In the genomic region with DNA sequence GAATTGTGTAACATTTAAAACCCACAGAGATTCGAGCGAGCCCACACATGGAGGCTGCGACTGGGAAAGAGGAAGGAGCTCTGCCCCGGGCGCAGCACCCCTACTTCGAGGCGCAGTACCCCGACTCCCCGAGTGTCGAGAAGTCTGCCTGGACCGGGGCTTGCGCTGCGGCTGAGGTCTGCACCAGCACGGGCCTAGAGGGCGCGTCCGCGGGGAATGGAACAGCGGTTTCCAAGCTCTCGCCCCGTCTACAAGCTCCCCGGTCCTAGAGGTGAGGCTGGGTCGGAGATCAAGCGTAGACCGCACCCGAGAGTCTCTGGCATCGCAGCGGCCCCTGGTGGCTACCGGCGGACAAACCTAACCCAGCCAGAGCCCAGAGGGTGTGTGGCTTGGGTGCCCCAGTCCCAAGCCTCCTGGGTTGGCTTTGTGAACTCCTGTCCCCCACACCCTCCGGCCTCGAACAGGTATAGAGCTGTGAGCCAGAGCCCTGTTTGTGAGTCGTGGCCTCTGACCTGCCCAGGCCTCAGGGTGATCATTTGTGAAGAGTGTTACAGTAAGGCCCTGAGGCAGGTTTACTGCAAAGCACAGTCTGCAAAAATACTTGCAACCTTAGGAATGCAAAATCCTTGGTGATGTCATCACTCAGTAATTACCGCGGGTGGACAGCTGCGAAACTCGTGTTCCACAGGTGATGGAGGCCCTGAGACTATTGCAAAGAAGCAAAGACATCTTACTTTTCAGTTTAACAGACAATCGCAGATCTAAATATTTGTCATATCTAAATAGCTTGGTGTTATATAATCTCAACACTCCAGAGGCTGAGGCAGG, we compare ENCODE assay signal across 9 mouse cellular contexts. TPM values are rescaled to one million over a fixed set of nuclear protein-coding genes. Genes with fewer than 3 reads are reported as not detected.
A peak's percentile ranks its signal among the peaks of the same experiment; 100 is the strongest.
DNase-seq lines count a peak whose midpoint lies in the region; ATAC-seq and TF ChIP-seq lines count a peak whose summit lies in the region.
"Had no signal": no experiment of that assay in that cellular context is flagged by ENCODE, and none has a peak within 500 bp of the region (broad histone marks: within the 10 kb centered on the region; RNA-seq: fewer than 3 reads in every experiment).

No protein-coding gene starts in this region.

- H3K9me3 ChIP-seq in ES-Bruce4 (replicated peaks; ENCODE audit: control insufficient read depth, insufficient read depth, low read length, poor library complexity, severe bottlenecking) = no peaks in the 10 kb centered on the region; the same call in 1 of the 2 replicates
- no peaks in the 10 kb centered on the region; the same call in 1 of the 2 replicates for H3K9me3 ChIP-seq in forebrain, embryonic 11.5 days (ENCODE audit: control insufficient read depth, low read length)

- H3K27me3 ChIP-seq in ES-Bruce4 (ENCODE audit: control insufficient read depth, insufficient read depth, low read length, poor library complexity, severe bottlenecking) = no peaks in the 10 kb centered on the region
- peaks cover 4% of the 10 kb centered on the region; the same call in 1 of the 2 replicates for H3K27me3 ChIP-seq in forebrain, embryonic 11.5 days (ENCODE audit: control insufficient read depth, insufficient read depth, low read length)

- peak overlapping the region; percentile 47; the same call in 1 of the 2 replicates for H3K4me2 ChIP-seq in forebrain, embryonic 11.5 days (ENCODE audit: low read depth, low read length, severe bottlenecking)

- no peak for TF ChIP-seq EP300 in ES-Bruce4 (IDR thresholded peaks at IDR 0.05; ENCODE audit: insufficient read depth, low read depth, low read length)

- intact Hi-C loops in heart, postnatal 10 days (cut with DNase I) = loop anchor here (1.0 kb wide), 1 partner anchor 182 kb away; no protein-coding TSS in a partner anchor

- TF ChIP-seq CTCF in ES-Bruce4 (IDR thresholded peaks at IDR 0.05; ENCODE audit: low read depth, low read length) = peak; percentile 79
- peak; percentile 85 for TF ChIP-seq CTCF in bone marrow, adult 2 months (IDR thresholded peaks at IDR 0.05; ENCODE audit: control insufficient read depth, insufficient read depth, low read length)

- no peak overlapping the region for H3K27ac ChIP-seq in ES-Bruce4 (ENCODE audit: insufficient read depth, low read length)
- peak overlapping the region; percentile 90 for H3K27ac ChIP-seq in bone marrow, adult 2 months (ENCODE audit: control insufficient read depth, insufficient read depth, low read depth, low read length, poor library complexity)
- no peak overlapping the region for H3K27ac ChIP-seq in forebrain, embryonic 11.5 days (ENCODE audit: low read depth, low read length)

- no peaks in the 10 kb centered on the region for H3K36me3 ChIP-seq in ES-Bruce4 (ENCODE audit: control insufficient read depth, insufficient read depth, low read length, poor library complexity, severe bottlenecking)
- no peaks in the 10 kb centered on the region for H3K36me3 ChIP-seq in forebrain, embryonic 11.5 days (ENCODE audit: control insufficient read depth, insufficient read depth, low read length)

- 7% methylated on average over 38 of the region's 38 CpGs for WGBS in bone marrow, adult 2 months
- WGBS in forebrain, embryonic 11.5 days = 16% methylated on average over 38 of the region's 38 CpGs

- TF ChIP-seq POLR2A in ES-Bruce4 (IDR thresholded peaks at IDR 0.05; ENCODE audit: insufficient read depth, low read length) = no peak
- TF ChIP-seq POLR2A in bone marrow, adult 2 months (IDR thresholded peaks at IDR 0.05; ENCODE audit: borderline replicate concordance, control insufficient read depth, low read depth, low read length) = peak; percentile 32; the same call in 1 of the 2 replicates

- H3K4me3 ChIP-seq in ES-Bruce4 (ENCODE audit: low read depth, low read length) = peak overlapping the region; percentile 55
- peak overlapping the region; percentile 63 for H3K4me3 ChIP-seq in bone marrow, adult 2 months (replicated peaks; ENCODE audit: control insufficient read depth, low read depth, low read length)
- H3K4me3 ChIP-seq in forebrain, embryonic 11.5 days (ENCODE audit: low read depth, low read length) = peak overlapping the region; percentile 24

- peak; percentile 81 for ATAC-seq in forebrain, embryonic 11.5 days (replicated peaks; ENCODE audit: low FRiP score)
- peak; percentile 92 for ATAC-seq in megakaryocyte, adult 5-6 weeks (ENCODE audit: poor library complexity, severe bottlenecking)

- peak; percentile 84 for DNase-seq in forebrain, embryonic 11.5 days (ENCODE audit: low spot score)
- peak; percentile 75 to 82 for DNase-seq in heart, postnatal 10 days
- DNase-seq in kidney, postnatal 36 days = peak; percentile 54 to 89
- peak; percentile 56 for DNase-seq in right cerebral cortex, postnatal 14 days
- no peak for DNase-seq in adipocyte (ENCODE audit: low spot score)

- H3K4me1 ChIP-seq in ES-Bruce4 (ENCODE audit: control insufficient read depth, insufficient read depth, low read length) = no peaks in the 10 kb centered on the region
- H3K4me1 ChIP-seq in bone marrow, adult 2 months (ENCODE audit: control insufficient read depth, insufficient read depth, low read length) = peaks cover 7% of the 10 kb centered on the region
- no peaks in the 10 kb centered on the region for H3K4me1 ChIP-seq in forebrain, embryonic 11.5 days (replicated peaks; ENCODE audit: control insufficient read depth, insufficient read depth, low read length)

- H3K9ac ChIP-seq in ES-Bruce4 (ENCODE audit: low read depth, poor library complexity, severe bottlenecking) = no peak overlapping the region
- peak overlapping the region; percentile 44; the same call in 1 of the 2 replicates for H3K9ac ChIP-seq in forebrain, embryonic 11.5 days (ENCODE audit: low read length)

RNA-seq across cellular contexts. Expression of gene Batf3, which starts 28.4 kb away (rescaled TPM):
- 2.0 and 2.7 TPM in 2 replicates for polyA plus RNA-seq in ES-Bruce4 (2011; ENCODE audit: insufficient read depth, insufficient read length, low read depth, missing spikeins)
- 2.9 and 3.8 TPM in 2 replicates for polyA plus RNA-seq in bone marrow, adult 2 months (2011; ENCODE audit: insufficient read depth, insufficient read length, low replicate concordance, missing spikeins)
- polyA plus RNA-seq in forebrain, embryonic 11.5 days (2014; fragmentation: Nextera tagmentation; extraction: Ambion mirVana) = 6.0 and 6.1 TPM in 2 replicates
- total RNA-seq in heart, postnatal 10 days (2021) = under 1 TPM; 0.57 to 0.97 TPM
- total RNA-seq in megakaryocyte, adult 5-6 weeks (2015) = 5.2 and 11.7 TPM in 2 replicates
- 1.8 and 3.4 TPM in 2 replicates for total RNA-seq in megakaryocyte, adult 5-6 weeks (2017)

RNA-seq across cellular contexts. Expression of gene Fam71a, which starts 38.6 kb away (rescaled TPM):
- not detected in 2 replicates for polyA plus RNA-seq in ES-Bruce4 (2011; ENCODE audit: insufficient read depth, insufficient read length, low read depth, missing spikeins)
- polyA plus RNA-seq in bone marrow, adult 2 months (2011; ENCODE audit: insufficient read depth, insufficient read length, low replicate concordance, missing spikeins) = not detected in 2 replicates
- not detected in 2 replicates for polyA plus RNA-seq in forebrain, embryonic 11.5 days (2014; fragmentation: Nextera tagmentation; extraction: Ambion mirVana)
- total RNA-seq in heart, postnatal 10 days (2021) = not detected
- total RNA-seq in megakaryocyte, adult 5-6 weeks (2015) = 0.14 and 0.49 TPM in 2 replicates
- 0.24 TPM in 1 of 2 replicates, not detected in the other for total RNA-seq in megakaryocyte, adult 5-6 weeks (2017)
- total RNA-seq: layer of hippocampus, postnatal 25 days had no signal
